Mouse (Mus musculus): ENCODE results near the gene Hist1h2ba. TPM values are rescaled to one million over a fixed set of nuclear protein-coding genes. Genes with fewer than 3 reads are reported as not detected.

Gene Hist1h2ba
- not detected for polyA plus RNA-seq (2017; shearing (Covaris generic))

DNA sequence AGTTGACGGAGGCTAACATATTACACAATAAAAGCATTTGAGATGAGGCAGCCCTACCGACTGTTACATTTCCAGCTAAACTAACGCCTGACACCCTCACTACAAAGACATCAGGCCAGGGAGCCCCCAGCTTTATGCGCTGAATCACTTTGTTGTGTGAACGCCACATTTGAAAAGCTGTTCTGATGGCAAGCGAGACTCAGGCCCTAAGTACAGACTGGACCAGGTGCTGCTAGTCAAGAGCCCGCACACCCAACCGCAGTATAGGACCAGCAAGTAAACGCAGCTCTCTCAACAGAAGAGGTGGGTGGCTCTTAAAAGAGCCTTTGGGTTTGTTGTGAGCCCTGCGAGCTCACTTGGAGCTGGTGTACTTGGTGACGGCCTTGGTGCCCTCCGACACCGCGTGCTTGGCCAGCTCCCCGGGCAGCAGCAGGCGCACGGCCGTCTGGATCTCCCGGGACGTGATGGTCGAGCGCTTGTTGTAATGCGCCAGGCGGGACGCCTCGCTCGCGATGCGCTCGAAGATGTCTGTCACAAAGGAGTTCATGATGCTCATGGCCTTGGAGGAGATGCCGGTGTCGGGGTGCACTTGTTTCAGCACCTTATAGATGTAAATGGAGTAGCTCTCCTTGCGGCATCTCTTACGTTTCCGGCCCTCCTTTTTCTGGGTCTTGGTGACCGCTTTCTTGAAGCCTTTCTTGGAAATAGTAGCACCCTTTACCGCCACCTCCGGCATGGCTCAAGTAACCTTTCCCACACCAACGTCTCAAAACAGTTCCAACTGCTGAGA lies at the start of gene Hist1h2ba:
Gene Hist1h2ba (minus strand): TSS at position 736 of the 790 bp plus-strand sequence.
- no peak for ATAC-seq

- no peak for ATAC-seq
Measured at GRCm38 (mm10) chr13:23972271-23972670, 38.3 kb upstream of the Hist1h2ba start.

DNA sequence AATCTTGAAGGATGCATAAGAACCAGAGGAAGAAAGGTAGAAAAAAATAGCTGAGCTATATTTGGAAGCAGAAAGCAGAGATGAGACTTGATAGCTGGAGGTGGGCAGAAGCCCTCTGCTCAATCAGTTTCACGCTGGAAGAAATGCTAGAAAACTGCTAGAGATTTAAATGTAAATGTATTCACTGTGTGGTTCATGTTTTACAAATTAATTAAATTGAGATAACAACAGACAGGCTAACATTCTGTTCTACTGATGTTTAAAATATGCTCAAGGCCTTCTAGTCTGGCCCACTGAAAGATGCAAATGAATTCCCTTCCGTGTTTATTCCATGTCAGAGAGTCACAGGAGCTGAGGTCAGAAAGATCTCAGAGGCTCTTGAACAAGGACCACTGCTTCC lies 37.9 kb upstream of the Hist1h2ba start:
- ATAC-seq, result no peak

GRCm38 (mm10) chr13:23964909-23965308 lies 31.0 kb upstream of the Hist1h2ba start:
- no peak for ATAC-seq

DNA sequence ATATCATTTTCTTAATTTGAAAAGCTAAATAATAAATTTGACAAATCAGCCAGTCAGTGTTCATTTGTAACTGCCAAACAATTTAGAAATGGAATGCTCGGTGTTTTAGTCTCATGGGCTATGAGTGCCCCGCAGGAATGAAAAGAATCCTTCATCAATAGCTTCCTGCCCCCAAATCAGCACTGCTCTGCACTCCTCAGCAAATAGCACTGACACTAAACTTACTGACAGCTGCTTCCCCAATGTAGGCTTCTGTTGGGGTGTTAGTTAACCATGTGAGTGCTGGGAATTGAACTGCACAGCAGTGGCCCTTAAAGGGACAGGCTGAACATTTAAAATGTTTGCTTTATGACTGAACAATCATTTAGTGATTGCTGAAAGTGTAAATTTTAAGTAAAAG lies 25.8 kb upstream of the Hist1h2ba start:
- no peak for ATAC-seq

- no peak for ATAC-seq
Measured at GRCm38 (mm10) chr13:23950928-23951327, 17.0 kb upstream of the Hist1h2ba start.

GRCm38 (mm10) chr13:23949484-23950246 lies 15.7 kb upstream of the Hist1h2ba start:
- ATAC-seq, result no peak

- no peak for ATAC-seq
Measured at GRCm38 (mm10) chr13:23946254-23946653, 12.3 kb upstream of the Hist1h2ba start.

DNA sequence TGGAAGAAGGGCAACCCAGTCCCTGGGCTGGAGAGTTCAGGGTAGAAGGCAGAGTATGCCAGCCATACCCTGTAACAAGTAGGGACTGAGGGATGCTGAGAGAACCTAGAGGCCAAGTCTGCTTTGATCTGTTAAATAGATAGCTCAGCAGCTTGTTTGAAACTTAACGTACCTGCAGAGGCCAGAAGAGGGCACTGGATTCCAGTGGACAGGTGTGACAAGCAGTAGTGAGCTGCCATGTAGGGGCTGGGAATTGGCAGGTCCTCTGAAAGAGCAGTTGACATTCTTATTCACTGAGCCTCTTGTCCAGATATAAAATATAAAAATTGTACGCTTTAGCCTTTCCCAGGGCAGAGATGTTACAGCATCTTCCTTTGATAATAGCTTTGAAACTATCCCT lies 8.9 kb upstream of the Hist1h2ba start:
- no peak for ATAC-seq

GRCm38 (mm10) chr13:23940291-23940690 lies 6.3 kb upstream of the Hist1h2ba start:
- no peak for ATAC-seq

- ATAC-seq, result no peak
Measured at GRCm38 (mm10) chr13:23938699-23939098, 4.7 kb upstream of the Hist1h2ba start.

DNA sequence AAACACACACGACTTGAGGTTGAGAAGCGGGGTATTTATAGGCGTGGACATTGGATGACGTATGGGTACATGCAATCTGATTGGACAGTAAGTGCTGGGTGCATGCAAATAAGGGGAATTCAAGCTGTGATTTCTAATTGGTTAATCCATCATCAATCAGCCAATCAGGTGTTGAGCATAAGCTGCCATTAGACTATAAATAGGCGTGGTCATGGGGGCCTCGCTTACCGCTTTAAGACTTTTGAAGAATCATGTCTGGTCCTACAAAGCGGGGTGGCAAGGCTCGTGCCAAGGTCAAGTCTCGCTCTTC lies 210 bp upstream of the Hist1h2ba start, which contains the start of gene Hist1h2aa:
Gene Hist1h2aa (plus strand): TSS at position 252 of the 310 bp plus-strand sequence.
- ATAC-seq, result no peak

GRCm38 (mm10) chr13:23930904-23931303 lies 3.1 kb downstream of the Hist1h2ba start:
- ATAC-seq, result no peak

DNA sequence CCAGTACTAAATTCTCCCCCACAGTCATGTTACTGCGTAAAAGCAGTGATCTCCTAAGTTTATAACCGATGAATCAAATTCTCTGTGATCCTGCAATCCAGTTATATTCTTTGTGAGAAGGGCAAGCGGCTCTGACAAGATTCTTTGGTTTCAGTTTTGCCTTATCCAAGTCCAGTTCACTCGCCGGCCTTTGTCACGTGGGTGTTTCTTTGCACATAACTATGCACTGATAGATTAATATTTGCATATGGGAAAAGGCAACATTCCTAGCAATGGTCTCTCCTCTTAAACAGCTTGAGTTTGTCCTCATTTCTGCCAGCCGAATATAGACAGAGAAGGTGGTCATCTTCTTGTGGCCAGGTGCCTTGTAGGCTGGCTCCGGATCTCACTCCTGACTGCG lies 3.5 kb downstream of the Hist1h2ba start:
- no peak for ATAC-seq

GRCm38 (mm10) chr13:23928637-23929036 lies 5.3 kb downstream of the Hist1h2ba start:
- ATAC-seq, result no peak

DNA sequence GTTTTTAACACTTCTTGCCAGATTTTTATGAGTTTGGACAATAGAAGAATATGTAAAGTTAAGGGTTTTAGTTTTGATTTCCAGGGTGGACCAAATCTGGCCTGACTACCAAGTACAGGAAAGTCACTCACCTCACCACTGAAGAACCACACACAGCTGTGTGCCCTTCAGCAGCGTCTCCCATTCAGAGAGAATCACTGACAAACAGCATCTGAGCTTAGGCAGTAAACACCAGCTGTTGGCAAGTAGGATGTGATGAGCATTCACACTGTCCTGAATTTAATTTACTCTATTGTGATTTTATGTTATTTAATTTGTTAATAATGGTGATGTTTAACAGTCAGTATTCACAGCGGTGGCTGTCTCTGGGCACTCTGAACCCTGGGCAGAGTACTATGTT lies 8.2 kb downstream of the Hist1h2ba start:
- ATAC-seq, result no peak

DNA sequence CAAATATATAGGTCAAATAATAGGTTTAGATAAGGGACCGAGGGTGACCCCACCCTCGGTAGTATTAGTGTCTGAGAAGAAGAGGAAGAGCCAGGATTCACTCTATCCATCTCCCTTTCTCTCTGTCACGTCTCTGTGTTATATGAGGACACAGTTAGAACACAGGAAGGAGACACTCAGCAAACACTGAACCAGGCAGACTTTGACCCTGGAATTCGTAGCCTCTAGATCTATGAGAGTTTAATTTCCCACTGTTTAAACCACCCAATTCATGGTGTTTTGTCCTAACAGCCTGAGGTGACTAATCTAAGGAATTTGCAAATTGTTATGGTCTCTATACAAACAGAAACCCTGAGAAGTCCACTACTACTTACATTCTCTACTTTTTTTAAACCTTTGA lies 16.3 kb downstream of the Hist1h2ba start:
- no peak for ATAC-seq

DNA sequence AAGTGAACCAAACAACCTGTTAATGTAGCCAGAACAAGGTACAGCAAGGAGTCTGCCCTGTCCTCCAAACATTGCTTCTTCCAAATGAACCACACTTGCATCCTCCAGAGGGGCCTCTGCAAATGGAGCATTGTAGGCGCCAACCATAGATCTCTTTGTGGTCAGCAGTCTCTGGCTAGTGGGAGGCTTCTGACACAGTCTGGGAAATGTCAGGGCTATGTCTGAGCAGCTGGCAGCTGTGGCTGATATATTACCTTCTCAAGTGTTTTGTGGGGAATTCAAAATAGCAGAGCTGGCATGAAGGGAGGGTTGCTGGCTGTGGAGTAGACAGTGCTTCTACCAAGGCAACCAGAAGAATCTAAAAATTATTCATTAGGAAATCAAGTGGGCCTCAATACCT lies 17.8 kb downstream of the Hist1h2ba start:
- no peak for ATAC-seq

DNA sequence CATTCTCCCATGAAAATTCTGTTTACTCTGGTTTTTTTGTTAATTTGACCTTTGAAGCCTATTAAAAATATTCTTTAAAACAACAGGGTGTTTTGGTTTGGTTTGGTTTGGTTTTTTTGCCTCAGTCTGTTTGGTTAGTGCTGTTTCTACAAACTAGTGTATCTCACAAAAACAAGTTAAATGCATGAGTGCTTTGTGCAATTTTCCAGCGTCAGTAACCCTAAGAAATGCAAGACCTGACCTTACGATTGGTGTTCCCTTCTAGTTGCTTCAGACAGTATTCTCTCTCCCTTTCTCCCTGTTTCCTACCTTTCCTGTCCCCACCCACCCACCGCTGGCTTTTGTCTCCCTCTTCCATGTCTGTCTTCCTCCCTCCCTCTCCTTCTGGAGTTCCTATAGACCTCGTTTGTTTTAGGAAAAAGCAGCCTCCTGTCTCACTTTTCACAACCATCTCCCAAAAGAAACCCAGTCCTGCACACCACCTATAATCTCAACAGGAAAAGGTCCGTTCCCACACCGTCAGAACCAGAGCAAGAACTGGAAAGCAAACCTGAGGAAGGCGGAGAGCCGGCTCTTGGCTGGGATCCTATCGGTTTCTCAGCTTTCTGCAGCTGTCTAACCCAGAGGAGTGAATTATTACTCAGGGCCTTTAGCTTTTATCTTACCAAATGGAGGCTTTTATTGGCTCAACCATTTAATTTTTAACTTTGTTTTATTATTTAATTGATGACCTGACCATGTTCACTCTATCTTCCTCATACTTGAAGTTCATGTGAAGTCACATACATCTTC lies 19.4 kb downstream of the Hist1h2ba start, which contains the start of gene Slc17a4:
Gene Slc17a4 (minus strand): TSS at position 634 of the 792 bp plus-strand sequence.
- no peak for ATAC-seq

GRCm38 (mm10) chr13:23913791-23914306 lies 20.1 kb downstream of the Hist1h2ba start:
- no peak for ATAC-seq

DNA sequence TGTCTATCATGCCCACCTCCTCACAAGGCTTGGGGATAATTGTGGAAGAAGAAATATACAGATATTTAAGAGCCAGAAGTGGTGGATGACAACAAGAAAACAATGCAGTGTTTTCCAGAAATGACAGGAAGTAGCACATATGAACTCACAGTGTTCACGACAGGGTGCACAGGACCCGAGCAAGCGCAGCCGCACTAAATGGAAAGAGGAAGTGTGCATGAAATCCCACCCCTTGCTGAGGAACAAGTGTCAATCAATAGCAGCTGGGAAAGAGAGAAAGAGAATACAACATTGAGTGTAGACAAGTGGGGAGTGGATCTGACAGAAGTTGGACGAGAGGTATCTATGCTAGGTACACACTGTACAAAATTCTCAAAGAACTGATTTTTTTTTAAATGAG lies 22.6 kb downstream of the Hist1h2ba start:
- ATAC-seq, result no peak

GRCm38 (mm10) chr13:23910121-23910520 lies 23.8 kb downstream of the Hist1h2ba start:
- no peak for ATAC-seq

DNA sequence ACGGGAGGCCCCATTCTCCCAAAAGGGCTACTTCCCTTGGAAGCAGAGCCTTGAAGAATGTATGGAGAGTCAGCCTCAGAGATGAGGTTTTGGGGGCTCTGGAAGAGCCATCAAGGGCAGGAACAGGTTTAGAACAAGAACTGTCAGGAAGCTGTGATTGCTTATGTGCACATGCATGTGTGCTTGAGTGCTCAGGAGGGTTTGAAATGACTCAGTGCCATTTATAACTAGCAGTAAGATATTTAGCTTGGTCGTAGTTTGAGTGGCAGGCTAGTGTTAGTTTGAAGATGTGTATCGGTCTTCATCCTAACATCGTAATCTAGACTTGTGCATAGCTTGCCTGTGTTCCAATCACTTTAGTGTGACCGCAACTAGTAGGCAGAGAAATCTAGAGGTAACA lies 27.1 kb downstream of the Hist1h2ba start:
- ATAC-seq, result no peak

All from activated CD4-positive, CD25-positive, alpha-beta regulatory T cell, adult 4 months (primary cell).